Mouse (Mus musculus) embryonic stem cell, embryonic (primary cell): ENCODE results near the gene Mdk.

ENCODE experiments used
- CTCF ChIA-PET, 4 experiments: fragments of 300-600 bp in 2 of 4; fragments of 350-600 bp in 2 of 4; sonication (Branson Sonifier 250); formaldehyde crosslinking; loops; one replicate each; lab custom pipeline; 2022; ENCODE audit warnings: inconsistent platforms in 2 of 4; lab: Charles Lee
- POLR2A ChIA-PET, 4 experiments: fragments of 300-600 bp in 2 of 4; fragments of 350-600 bp in 2 of 4; sonication (Branson Sonifier 250); formaldehyde crosslinking; loops; one replicate each; lab custom pipeline; 2022; ENCODE audit warnings: antibody characterized with exemption in 4 of 4, inconsistent platforms in 1 of 4; lab: Charles Lee

The Mdk gene

GRCm38 (mm10) chr2:91930761-91931291 is 1.3 kb downstream of the Mdk start:
- POLR2A ChIA-PET, result interaction anchor here in 3 of 4 experiments (0.6 to 3.3 kb wide), 18 partner anchors 8 to 658 kb away, joined by 3 to 33 read pairs (median 4); partner anchors contain the start of gene F2 (in 1 of the 3)

GRCm38 (mm10) chr2:91929936-91930335 is 2.2 kb downstream of the Mdk start:
- POLR2A ChIA-PET, result interaction anchor here (0.5 to 2.1 kb wide), 33 partner anchors 10 to 693 kb away, joined by 3 to 12 read pairs (median 3); partner anchors contain the start of genes Arhgap1 (in 1 of the 4), Atg13 (in 1 of the 4), Ddb2 (in 1 of the 4) and F2 (in 1 of the 4)
- CTCF ChIA-PET, result interaction anchor here (0.6 to 1.8 kb wide), 79 partner anchors 8 to 1701 kb away, joined by 3 to 39 read pairs (median 5); partner anchors contain the start of genes Gm9821 (in 2 of the 4), Atg13 (in 1 of the 4), Dgkz (in 1 of the 4) and Harbi1 (in 1 of the 4)

More at GRCm38 (mm10) chr2:91930761-91931291, 1.3 kb downstream of the Mdk start:
- CTCF ChIA-PET, result interaction anchor here (0.6 to 1.8 kb wide), 20 partner anchors 10 to 595 kb away, joined by 3 to 39 read pairs (median 6); partner anchors contain the start of gene Gm9821 (in 2 of the 4)

GRCm38 (mm10) chr2:91929455-91929854 is 2.6 kb downstream of the Mdk start:
- POLR2A ChIA-PET, result interaction anchor here (0.5 to 2.1 kb wide), 28 partner anchors 9 to 693 kb away, joined by 3 to 12 read pairs (median 4); partner anchors contain the start of genes Arhgap1 (in 1 of the 4), Atg13 (in 1 of the 4), Ddb2 (in 1 of the 4) and F2 (in 1 of the 4)
- CTCF ChIA-PET, result interaction anchor here (0.6 to 1.8 kb wide), 68 partner anchors 7 to 1702 kb away, joined by 3 to 39 read pairs (median 5); partner anchors contain the start of genes Atg13 (in 1 of the 4), Dgkz (in 1 of the 4), Gm9821 (in 1 of the 4) and Harbi1 (in 1 of the 4)

- POLR2A ChIA-PET, result interaction anchor here in 2 of 4 experiments (0.6 to 2.1 kb wide), 13 partner anchors 8 to 691 kb away, joined by 3 to 8 read pairs (median 3); partner anchors contain the start of genes Atg13 (in 1 of the 2), F2 (in 1 of the 2) and Gm9821 (in 1 of the 2)
- CTCF ChIA-PET, result interaction anchor here (0.5 to 2.6 kb wide), 45 partner anchors 8 to 402 kb away, joined by 3 to 39 read pairs (median 4); partner anchors contain the start of genes Gm9821 (in 2 of the 4), Atg13 (in 1 of the 4), Ckap5 (in 1 of the 4) and Harbi1 (in 1 of the 4)
Measured at GRCm38 (mm10) chr2:91928534-91929350, 3.4 kb downstream of the Mdk start.

- POLR2A ChIA-PET, result interaction anchor here in 2 of 4 experiments (0.6 to 1.1 kb wide), 7 partner anchors 12 to 690 kb away, joined by 3 to 4 read pairs (median 3); no protein-coding TSS in a partner anchor
Measured at GRCm38 (mm10) chr2:91927826-91928533, 4.1 kb downstream of the Mdk start.

GRCm38 (mm10) chr2:91926949-91927348 is 5.1 kb downstream of the Mdk start, which contains the start of gene Chrm4:
Gene Chrm4 (plus strand): TSS chr2:91927249.
- POLR2A ChIA-PET, result interaction anchor here in 3 of 4 experiments (0.6 to 2.5 kb wide), 6 partner anchors 12 to 1812 kb away, joined by 3 to 6 read pairs (median 3); no protein-coding TSS in a partner anchor
- CTCF ChIA-PET, result interaction anchor here (0.6 to 2.6 kb wide), 13 partner anchors 8 to 498 kb away, joined by 3 to 17 read pairs (median 5); partner anchors contain the start of gene Gm9821 (in 2 of the 4)

More at GRCm38 (mm10) chr2:91927826-91928533, 4.1 kb downstream of the Mdk start:
- CTCF ChIA-PET, result interaction anchor here (0.5 to 2.6 kb wide), 38 partner anchors 9 to 402 kb away, joined by 3 to 17 read pairs (median 4); partner anchors contain the start of genes Gm9821 (in 2 of the 4) and Ckap5 (in 1 of the 4)

- ChIA-PET POLR2A (interaction anchor here in 3 of 4 experiments (0.6 to 2.5 kb wide), 10 partner anchors 7 to 150 kb away, joined by 3 to 7 read pairs (median 3); no protein-coding TSS in a partner anchor), CTCF (interaction anchor here in 2 of 4 experiments (1.0 to 1.2 kb wide), 2 partner anchors 17 to 146 kb away, joined by 3 to 5 read pairs; no protein-coding TSS in a partner anchor)
Measured at GRCm38 (mm10) chr2:91925442-91925841, 6.7 kb downstream of the Mdk start.

- POLR2A ChIA-PET, result interaction anchor here in 3 of 4 experiments (0.6 to 2.5 kb wide), 10 partner anchors 8 to 131 kb away, joined by 3 to 7 read pairs (median 4); no protein-coding TSS in a partner anchor
- CTCF ChIA-PET, result interaction anchor here (0.5 to 1.6 kb wide), 7 partner anchors 8 to 170 kb away, joined by 3 to 7 read pairs (median 3); no protein-coding TSS in a partner anchor
Measured at GRCm38 (mm10) chr2:91924726-91925125, 7.4 kb downstream of the Mdk start.

- CTCF ChIA-PET, result interaction anchor here (0.6 to 3.4 kb wide), 22 partner anchors 7 to 766 kb away, joined by 3 to 25 read pairs (median 4); partner anchors contain the start of gene Mdk (in 2 of the 4)
Measured at GRCm38 (mm10) chr2:91923415-91924337, 8.4 kb downstream of the Mdk start.

GRCm38 (mm10) chr2:91922586-91923414 is 9.3 kb downstream of the Mdk start:
- POLR2A ChIA-PET, result interaction anchor here (0.7 to 3.8 kb wide), 15 partner anchors 10 to 213 kb away, joined by 3 to 33 read pairs (median 5); partner anchors contain the start of gene Mdk (in 2 of the 4)
- CTCF ChIA-PET, result interaction anchor here in 3 of 4 experiments (0.7 to 3.4 kb wide), 16 partner anchors 7 to 144 kb away, joined by 3 to 25 read pairs (median 4); partner anchors contain the start of gene Mdk (in 1 of the 3)

More at GRCm38 (mm10) chr2:91923415-91924337, 8.4 kb downstream of the Mdk start:
- POLR2A ChIA-PET, result interaction anchor here in 3 of 4 experiments (0.6 to 3.8 kb wide), 16 partner anchors 9 to 132 kb away, joined by 3 to 33 read pairs (median 4); partner anchors contain the start of gene Mdk (in 2 of the 3)

GRCm38 (mm10) chr2:91921790-91922570 is 10.1 kb downstream of the Mdk start:
- CTCF ChIA-PET, result interaction anchor here (0.6 to 3.4 kb wide), 19 partner anchors 8 to 643 kb away, joined by 3 to 25 read pairs (median 3); partner anchors contain the start of genes Ambra1 (in 1 of the 4) and Mdk (in 1 of the 4)
- POLR2A ChIA-PET, result interaction anchor here (0.6 to 3.8 kb wide), 14 partner anchors 10 to 299 kb away, joined by 3 to 33 read pairs (median 6); partner anchors contain the start of gene Mdk (in 3 of the 4)

- CTCF ChIA-PET, result interaction anchor here (0.6 to 3.4 kb wide), 15 partner anchors 8 to 642 kb away, joined by 3 to 25 read pairs (median 3); partner anchors contain the start of genes Ambra1 (in 1 of the 4) and Mdk (in 1 of the 4)
- POLR2A ChIA-PET, result interaction anchor here (0.6 to 3.8 kb wide), 14 partner anchors 9 to 298 kb away, joined by 3 to 33 read pairs (median 6); partner anchors contain the start of gene Mdk (in 3 of the 4)
Measured at GRCm38 (mm10) chr2:91921181-91921789, 10.8 kb downstream of the Mdk start.

- ChIA-PET POLR2A (interaction anchor here in 2 of 4 experiments (1.0 to 3.0 kb wide), 5 partner anchors 10 to 37 kb away, joined by 3 to 17 read pairs (median 5); partner anchors contain the start of gene Mdk (in 1 of the 2)), CTCF (interaction anchor here in 2 of 4 experiments (0.6 to 3.0 kb wide), 2 partner anchors 10 to 63 kb away, joined by 17 to 20 read pairs; no protein-coding TSS in a partner anchor)
Measured at GRCm38 (mm10) chr2:91920130-91920529, 12.0 kb downstream of the Mdk start.
